Mouse (Mus musculus) urinary bladder, postnatal 4 days (tissue): ENCODE data around the gene Tmbim4.
"Not testable (repeated sequence)": the region's sequence is repeated elsewhere in the genome, so short reads cannot be mapped to it uniquely, and the experiment has no call there.

Experiments
- DNase-seq, 2 experiments: peaks; one replicate each; pipeline ENCODE4 v3.0.0; 2021 to 2022; ENCODE audit warnings: low spot score in 2 of 2

Tmbim4 gene

DNA sequence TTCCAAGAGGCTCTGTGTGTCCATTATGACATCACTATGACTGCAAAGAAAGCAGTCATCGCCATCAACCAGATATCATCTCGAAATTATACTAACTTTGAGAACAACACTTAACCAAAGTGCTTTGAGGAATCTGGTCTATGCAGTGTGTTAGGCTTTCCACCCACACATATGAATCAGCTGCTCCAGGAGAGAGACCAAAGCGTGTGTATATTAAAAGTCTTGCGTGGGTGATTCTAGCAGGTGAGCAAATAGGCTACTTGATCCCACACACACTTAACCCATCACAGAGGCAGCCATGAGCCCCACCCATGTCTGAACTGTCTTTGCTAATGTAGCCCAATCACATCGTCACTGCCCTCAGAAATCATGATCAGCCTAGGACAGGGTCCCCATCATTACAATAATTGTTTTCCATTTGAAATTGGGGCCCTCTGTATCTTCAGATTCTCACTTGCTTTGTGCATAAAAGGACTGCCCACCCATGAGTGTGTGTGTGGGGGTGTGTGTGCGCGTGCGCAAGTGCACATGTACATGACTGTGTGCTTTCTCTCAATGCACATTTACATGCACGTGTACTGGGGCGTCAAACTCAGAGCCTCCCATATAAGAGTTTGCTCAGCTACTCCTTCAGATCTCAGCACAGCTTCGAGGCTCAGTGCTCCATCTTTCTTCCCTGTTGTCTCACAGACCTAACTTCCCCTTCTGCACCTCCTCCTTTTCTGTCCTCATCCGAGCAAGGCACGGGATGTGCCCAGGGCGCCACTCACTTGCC is 4.1 kb upstream of the Tmbim4 start:
- no peak for DNase-seq

DNA sequence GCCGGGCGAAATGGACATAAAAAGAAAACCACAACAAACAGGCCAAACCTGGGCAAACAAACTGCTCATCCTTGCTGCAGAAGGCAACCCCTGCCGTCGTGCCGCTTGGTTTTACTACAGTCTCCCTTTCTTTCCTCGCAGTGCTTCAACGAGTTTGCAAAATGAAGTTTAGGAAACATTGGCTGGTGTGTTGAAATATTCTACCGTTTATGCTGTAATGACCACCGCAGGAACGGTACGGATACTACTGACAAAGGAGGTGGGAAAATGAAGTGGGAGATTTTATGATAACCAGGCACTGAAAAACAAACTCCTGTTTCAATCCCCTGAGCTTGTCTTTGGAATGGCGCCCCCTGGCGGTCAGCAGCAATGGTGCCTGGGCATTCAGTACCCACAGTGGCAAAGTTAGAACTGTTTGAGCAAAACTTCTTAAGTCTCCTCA is 592 bp downstream of the Tmbim4 start, which contains the start of gene Irak3:
Gene Irak3 (minus strand): TSS at position 170 of the 442 bp plus-strand sequence.
- DNase-seq: peak; percentile 64 to 88

DNA sequence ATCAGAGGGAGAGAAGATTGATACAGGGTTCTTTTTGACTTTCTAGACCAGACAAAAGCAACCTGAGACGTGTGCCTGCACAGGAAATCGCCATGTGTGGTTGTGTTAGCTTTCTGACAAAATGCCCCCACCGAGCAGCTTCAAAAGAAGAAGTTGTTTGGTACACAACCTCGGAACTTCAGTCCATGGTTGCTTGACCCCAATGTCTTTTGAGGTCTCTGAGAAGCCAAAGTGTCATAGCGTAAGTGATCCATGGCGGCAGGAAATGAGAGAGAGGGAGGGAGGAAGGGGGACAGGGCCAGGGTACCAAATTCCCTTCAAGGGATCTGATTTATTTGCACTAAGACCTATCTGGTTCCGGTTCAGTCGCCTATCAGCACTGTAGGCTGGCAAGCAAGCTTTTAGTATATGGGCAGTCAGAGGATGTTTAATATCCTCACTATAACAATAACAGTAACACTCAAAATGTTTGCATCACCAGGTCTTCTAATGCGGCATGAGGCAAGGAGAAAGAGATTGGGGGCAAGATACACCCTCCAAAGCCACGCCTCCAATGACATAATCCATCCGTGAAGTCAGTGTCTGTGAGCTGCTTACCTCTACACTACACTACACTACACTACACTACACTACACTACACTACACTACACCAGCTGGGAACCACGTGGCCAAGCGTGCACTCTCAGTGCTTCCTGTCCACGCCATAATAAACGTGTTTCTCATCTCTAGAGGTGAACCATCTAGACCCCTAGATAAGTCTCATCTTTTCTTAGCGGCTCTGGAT is 1.3 kb downstream of the Tmbim4 start:
- DNase-seq: no peak

DNA sequence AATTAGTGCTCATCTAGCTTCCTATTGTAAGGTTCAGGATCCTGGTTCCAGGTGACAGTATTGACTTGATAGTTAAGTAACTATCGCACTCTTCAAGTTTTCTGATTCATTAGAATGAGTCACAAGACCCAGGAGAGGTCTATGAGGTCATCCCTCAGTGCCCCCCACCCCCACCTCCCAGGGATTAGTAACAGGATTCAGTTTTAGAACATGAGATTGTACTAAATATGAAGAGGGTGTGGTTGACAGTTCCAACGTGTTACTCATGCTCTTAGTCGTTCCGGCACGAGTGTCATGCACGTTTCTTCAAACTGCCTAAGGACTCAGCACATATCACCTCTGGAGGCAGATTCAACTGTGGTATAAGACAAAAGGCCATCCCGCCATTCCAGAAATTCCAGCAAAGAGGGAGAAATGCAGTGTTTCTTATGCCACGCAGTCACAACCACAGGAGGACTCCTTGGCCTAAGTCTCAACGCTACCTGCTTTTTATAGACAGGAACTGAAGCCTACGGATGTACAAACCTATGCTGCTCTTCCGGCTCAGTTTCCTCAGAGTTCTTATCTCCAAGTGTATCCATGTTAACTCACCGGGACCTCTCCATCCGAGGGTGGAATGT is 3.3 kb downstream of the Tmbim4 start:
- no peak for DNase-seq

DNA sequence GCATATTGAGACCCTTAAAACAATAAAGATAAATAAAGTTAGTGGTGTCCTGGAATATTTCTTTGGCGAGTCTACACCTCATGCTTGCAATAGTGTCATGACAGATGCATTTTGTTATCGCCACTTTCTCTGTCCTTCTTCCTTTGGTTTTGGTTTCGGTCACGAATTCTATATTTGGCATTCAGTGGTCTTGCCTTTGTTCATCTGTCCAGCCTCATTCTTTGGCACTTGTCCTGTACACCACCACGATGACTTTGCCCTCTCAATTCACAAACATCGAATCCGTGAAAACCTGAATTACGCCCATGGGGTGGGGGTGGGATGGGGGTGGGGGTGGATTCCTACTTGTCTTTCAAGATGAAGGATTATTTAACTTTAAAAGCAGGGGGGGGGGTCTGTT is 6.6 kb downstream of the Tmbim4 start:
- no peak for DNase-seq

DNA sequence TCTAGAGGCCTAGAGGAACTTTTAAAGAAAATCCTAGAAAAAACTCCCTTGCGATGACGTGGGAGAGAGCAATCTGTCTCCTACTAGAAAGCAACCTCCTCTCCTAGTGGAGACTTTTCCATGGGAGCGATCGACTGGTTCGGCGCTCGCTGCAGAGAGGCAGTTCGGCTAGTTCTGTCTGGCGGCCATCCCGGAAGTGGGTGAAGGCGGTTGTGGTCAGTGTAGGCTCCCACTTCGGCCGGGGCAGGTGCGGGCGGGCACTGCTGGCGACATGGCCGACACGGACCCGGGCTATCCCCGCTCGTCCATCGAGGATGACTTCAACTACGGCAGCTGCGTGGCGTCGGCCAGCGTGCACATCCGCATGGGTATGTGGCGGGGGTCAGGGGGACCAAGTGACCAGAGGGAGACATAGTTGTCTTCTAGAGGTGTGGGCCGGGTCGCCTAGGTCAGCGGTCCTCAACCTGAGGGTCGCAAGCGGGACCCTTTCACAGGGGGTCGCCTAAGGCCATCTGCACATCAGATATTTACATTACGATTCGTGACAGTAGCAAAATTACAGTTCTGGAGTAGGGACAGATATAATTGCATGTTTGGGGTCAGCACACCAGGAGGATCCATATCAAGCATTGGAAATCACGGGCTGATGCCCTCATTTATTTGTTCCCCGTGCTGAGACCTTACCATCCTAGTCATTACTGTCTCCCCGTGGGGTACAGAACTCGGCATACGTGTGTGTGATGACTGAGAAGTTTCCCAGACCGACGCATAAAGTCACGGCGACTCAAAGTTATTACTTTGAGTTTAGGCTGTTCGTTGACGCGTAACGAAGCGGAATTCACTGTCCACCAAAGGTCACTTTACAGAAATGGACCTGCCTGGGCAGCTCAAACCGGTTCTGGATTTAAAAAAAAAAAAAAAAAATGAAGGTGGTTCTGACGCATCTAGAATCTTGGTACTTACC is 7.5 kb downstream of the Tmbim4 start:
- peak; percentile 84 to 89 for DNase-seq

- no peak for DNase-seq
Measured at GRCm38 (mm10) chr10:120209539-120209925, 8.1 kb downstream of the Tmbim4 start.

DNA sequence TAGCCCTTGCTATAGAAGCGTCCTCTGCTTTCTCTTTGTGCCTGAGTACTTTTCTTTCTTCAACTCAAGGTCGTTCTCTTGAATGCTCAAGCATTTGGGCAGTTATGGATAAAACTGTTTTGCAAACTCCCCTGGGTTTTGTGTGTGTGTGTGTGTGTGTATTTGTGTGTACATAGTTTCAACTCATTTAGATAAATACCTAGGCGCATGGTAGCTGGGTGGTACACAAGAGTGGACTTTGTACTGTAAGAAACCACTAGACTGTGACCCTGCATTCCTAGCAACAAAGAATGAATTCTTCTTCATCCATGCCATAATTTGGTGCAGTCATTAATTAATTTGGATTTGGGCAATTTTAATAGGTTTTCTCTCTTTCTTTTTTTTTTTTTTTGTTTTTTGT is 8.7 kb downstream of the Tmbim4 start:
- no peak for DNase-seq

DNA sequence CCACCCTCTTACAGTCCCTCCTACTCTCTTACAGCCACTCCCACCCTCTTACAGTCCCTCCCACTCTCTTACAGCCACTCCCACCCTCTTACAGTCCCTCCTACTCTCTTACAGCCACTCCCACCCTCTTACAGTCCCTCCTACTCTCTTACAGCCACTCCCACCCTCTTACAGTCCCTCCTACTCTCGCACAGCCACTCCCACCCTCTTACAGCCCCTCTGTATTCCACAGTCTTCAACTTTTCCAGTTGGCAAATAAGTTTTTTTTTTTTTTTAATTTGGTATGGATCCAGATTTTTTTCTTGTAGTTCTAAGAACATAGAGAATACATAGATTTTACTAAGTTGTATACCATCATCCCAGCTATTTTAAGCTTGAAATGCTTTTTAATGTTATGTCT is 15.7 kb downstream of the Tmbim4 start:
- DNase-seq: not testable (repeated sequence)

- DNase-seq: no peak
Measured at GRCm38 (mm10) chr10:120218996-120219395, 17.6 kb downstream of the Tmbim4 start.

DNA sequence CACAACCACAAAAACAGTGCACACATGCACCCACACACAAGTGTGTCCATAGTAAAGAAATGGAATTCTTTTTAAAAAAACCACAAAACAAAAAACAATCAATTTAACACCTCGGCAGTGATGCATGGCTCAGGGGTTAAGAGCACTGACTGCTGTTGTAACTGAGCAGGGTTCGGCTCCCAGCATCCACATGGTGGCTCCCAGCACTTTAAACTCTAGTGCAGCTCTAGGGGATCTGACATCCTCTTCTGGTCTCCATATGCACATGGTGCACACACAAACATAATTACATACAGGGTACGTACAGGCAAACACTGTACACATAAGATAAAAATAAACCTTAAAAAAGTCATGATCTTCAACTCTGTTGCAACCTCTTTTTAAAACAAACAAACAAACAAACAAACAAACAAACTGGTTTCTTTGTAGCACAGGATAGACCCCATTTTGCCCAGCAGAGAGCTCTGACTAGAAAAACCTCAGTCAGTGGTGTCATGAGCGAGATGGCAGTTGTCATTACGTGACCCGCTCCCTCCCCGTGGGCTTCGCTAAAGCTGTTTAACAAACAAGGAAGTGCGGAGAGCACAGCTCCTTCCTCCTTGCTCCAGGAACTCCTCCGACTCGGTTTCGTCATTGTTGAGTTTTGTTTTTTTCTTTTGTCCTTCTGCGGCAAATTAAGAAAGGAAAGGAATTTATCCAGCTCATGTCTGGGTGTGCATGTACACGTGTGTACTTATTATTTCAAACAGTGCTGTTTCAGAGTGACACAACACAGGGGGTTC is 18.4 kb downstream of the Tmbim4 start:
- DNase-seq: no peak

DNA sequence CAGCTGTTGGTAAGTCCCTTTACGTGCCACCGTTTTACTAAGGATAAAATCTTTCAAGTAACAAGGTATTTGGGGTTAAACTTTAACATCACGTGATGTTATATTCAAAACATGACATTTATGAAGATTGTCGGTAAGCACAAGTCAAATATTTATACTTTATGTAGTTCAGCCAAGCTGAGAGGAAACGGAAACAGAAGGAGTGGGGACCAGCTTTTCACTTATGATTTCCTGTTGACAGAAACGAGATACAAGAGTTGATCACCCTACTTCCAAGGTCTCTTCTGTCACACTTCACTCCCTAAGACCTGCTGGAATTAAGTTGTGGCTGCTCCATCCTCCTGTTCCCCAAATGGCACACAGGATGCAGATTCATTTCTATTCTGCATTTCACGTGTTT is 19.4 kb downstream of the Tmbim4 start:
- no peak for DNase-seq

- DNase-seq: peak; percentile 78 to 91
Measured at GRCm38 (mm10) chr10:120226871-120227661, 25.7 kb downstream of the Tmbim4 start, which contains the start of gene Llph. Gene Llph, plus strand, starts transcription at chr10:120227070.

- peak in 1 of 2 experiments; percentile 76 for DNase-seq
Measured at GRCm38 (mm10) chr10:120231718-120232117, 30.3 kb downstream of the Tmbim4 start.

DNA sequence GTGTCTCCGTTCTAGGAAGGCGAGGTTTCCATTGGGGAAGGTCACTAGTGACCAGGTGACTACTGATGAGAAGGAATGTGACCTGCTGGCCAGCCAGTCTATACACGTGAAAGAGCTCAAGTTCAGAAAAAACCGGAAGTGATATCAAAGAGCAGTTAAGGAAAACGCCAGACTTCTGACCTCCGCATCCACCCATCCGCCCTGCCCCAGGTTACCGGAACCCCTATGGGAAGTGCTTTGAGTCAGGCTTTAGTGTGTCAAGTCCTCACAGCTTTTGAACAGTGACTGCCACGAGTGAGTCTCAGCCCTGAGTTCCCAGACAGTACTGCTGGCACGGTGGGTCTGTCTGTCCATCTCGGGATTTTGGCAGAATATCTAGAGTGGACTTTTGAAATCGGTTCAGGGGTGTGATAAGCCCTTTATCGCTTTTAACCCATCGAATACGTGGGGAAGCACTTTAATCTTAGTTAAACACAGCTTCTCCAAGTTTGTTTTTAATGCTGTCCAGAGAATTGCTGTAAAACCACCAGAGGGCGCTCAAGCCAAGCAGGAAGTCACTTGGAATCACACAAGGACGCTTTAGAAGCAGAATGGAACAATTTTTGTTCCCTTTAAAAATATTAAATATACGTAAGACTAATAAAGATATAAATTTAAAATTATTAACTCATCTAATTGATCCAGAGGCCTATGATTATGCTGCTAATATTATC is 32.4 kb downstream of the Tmbim4 start:
- peak in 1 of 2 experiments; percentile 69 for DNase-seq

GRCm38 (mm10) chr10:120236855-120237254 is 35.5 kb downstream of the Tmbim4 start:
- no peak for DNase-seq

DNA sequence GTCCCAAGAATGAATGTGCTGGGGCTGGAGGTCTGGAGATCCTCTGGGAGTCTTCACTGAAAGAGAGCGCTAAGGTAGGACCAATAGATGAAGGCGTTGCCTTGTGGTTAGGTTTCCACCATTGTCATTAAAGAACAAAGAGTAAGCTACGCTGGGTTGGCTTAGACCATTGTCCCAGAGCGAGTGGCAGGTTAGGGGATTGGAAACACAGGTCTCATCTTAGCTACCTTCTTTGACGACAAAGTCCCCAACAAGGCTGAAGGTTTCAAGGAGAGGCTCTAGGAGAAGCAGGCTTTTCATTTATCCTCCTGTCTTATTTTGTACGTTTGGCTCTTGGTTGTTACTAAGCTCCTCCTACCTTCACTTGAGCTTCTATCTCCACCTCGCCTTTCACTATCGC is 36.9 kb downstream of the Tmbim4 start:
- no peak for DNase-seq

- no peak for DNase-seq
Measured at GRCm38 (mm10) chr10:120239476-120239875, 38.1 kb downstream of the Tmbim4 start.

DNA sequence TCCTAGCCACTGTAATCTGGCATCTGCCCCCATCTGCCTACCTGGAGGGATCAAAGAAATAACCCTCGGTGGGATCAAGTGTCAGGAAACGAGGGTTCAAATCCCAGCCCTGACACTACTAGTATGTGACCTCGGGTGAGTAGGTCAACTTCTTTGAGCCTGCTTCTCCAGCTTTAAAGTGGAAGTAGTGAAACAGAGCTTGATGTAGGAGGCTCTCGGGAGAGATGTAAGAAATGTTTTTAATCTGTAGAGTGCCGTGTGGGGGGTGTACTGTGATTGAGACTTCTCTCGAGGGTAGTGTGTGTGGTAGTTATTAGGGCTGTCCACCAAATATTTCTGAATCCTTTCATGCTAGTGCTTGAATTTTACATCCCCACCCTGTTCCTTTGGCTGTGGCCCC is 41.0 kb downstream of the Tmbim4 start:
- DNase-seq: no peak
